Mouse (Mus musculus): ENCODE measurements around the gene Syne1.

DNA sequence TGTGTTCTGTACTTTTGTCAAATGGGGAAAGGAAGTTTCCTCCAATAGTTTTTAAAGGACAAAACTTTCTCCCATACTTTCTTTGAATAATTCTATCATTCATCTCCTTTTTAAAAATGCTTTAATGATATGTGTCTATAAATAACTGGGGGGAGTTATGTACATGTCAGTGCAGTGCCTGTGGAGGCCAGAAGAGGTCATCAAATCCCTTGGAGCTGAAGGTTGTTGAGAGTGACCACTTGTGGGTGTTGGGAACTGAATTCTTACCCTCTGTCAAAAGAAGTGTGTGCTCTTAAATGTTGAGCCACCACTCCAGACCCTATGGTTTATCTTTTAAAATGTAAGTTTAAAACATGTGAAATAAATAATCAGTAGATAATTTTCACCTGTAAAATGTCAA lies 39.0 kb downstream of the Syne1 start:
- TF ChIP-seq MAFK (IDR thresholded peaks at IDR 0.05; ENCODE audit: borderline replicate concordance, low read depth, low read length) (no peak), BHLHE40 (IDR thresholded peaks at IDR 0.05; ENCODE audit: borderline replicate concordance, low read depth, low read length) (no peak), CTCF (IDR thresholded peaks at IDR 0.05 in 2 of 3, conservative IDR thresholded peaks at IDR 0.05 in 1 of 3; ENCODE audit: control insufficient read depth in 1 of 3, insufficient read depth in 1 of 3, low read depth in 2 of 3, low read length in 3 of 3, poor library complexity in 1 of 3, severe bottlenecking in 1 of 3) (peak in 1 of 3 experiments; percentile 23; a peak in 1 of 6 replicates), POLR2A (IDR thresholded peaks at IDR 0.05; ENCODE audit: control insufficient read depth in 1 of 2, insufficient read depth in 1 of 2, low read depth in 1 of 2, low read length in 2 of 2, poor library complexity in 1 of 2) (no peak), NRF1 (IDR thresholded peaks at IDR 0.05; ENCODE audit: insufficient read depth, low read depth, low read length, poor library complexity, severe bottlenecking) (no peak), MYC (IDR thresholded peaks at IDR 0.05; ENCODE audit: low read depth, low read length) (no peak), MAZ (IDR thresholded peaks at IDR 0.05; ENCODE audit: low read depth, low read length) (no peak), USF1 (IDR thresholded peaks at IDR 0.05; ENCODE audit: low read depth, low read length) (no peak), EP300 (IDR thresholded peaks at IDR 0.05; ENCODE audit: low read depth in 1 of 2, low read length in 2 of 2) (no peak), MXI1 (IDR thresholded peaks at IDR 0.05; ENCODE audit: low read depth, low read length) (no peak), ETS1 (IDR thresholded peaks at IDR 0.05; ENCODE audit: low read depth, low read length) (no peak)

All from MEL (cell line).